Mouse (Mus musculus) megakaryocyte progenitor cell, adult 5-6 weeks (primary cell): ENCODE data around the gene Samd4b. TPM values are rescaled to one million over a fixed set of nuclear protein-coding genes. Genes with fewer than 3 reads are reported as not detected.
"Not testable (repeated sequence)": the region's sequence is repeated elsewhere in the genome, so short reads cannot be mapped to it uniquely, and the experiment has no call there.

Experiments used
- ATAC-seq: replicated peaks from 2 replicates; pipeline ENCODE4 v1.8.0; 2016; ENCODE audit warnings: mild to moderate bottlenecking, moderate TSS enrichment, inconsistent platforms; ENCODE audit not compliant: poor library complexity
- total RNA-seq, 2 experiments: library from RNA; stranded (forward) in 1 of 2; stranded (reverse) in 1 of 2; fragments of 157-497, 149-512 nt in 1 of 2; fragments of 200-1000 nt in 1 of 2; gene quantifications; 2 replicates each; pipeline versions ENCODE4 v1.2.3 to v1.2.4; 2015 to 2017

Gene Samd4b
- total RNA-seq, 2 experiments from 2014 or later, result 2.7 to 20.7 TPM

DNA sequence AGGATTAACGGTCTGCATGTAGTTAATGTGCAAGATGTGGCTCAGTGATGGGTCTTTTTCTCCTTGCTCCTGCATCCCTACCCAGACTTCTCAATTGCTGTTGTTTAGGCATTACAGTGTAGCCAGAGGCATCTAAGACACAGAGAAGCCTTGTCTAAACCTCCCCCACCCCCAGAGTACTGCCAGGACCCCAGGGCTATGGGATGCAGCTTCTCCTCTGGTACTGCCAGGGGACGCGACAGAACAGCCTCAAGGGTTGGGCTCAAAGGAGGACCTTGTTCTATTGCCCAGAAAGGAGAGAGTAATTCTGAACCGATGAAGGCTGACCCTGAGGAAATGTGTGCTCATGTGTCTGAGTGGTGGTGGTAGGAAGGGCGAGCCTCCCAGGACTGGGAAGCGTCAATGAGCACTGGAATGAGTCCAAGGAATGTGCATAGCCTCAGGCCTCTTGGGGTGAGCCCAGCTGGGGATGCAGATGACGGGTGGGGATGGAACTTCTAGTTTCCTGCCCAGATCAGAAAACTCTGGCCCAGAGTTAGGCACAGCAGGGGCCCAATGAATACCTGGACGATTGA, 179.8 kb downstream of the Samd4b start:
- no peak for ATAC-seq

DNA sequence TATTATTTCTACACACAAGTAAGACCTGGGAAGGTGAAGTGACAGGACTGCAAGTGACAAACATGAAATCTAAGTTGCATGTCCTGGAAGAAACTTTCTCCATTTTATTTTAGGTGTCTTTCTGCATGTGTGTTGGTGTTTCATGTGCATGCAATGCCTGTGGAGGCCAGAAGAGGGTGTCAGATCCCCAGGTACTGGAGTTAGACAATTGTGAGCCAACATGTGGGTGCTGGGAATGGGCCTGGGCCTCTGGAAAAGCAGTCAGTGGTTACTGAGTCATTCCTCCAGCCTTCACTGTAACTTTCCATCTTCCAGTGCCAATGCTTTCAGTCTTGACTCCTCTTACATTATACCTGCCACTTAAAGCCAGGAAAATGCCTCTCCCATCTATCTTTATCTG, 180.6 kb downstream of the Samd4b start:
- ATAC-seq, result peak; percentile 52; the same call in 1 of the 2 replicates

DNA sequence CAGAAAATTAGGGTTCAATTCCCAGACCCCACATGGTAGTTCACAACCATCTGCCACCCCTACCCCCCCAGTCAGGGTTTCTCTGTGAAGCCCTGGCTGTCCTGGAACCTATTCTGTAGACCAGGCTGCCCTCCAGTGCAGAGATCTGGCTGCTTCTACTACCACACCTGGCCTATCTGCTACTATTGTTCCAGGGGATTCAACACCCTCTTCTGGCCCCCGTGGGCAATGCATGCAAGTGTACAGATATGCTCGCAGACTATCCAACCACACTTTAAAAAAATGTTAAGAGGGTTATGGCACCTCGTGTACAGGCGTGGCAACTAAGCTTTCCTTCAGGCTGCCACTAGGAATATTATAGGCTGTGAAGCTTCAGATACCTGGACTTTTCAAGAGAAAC, 185.1 kb downstream of the Samd4b start:
- ATAC-seq, result peak; percentile 79

DNA sequence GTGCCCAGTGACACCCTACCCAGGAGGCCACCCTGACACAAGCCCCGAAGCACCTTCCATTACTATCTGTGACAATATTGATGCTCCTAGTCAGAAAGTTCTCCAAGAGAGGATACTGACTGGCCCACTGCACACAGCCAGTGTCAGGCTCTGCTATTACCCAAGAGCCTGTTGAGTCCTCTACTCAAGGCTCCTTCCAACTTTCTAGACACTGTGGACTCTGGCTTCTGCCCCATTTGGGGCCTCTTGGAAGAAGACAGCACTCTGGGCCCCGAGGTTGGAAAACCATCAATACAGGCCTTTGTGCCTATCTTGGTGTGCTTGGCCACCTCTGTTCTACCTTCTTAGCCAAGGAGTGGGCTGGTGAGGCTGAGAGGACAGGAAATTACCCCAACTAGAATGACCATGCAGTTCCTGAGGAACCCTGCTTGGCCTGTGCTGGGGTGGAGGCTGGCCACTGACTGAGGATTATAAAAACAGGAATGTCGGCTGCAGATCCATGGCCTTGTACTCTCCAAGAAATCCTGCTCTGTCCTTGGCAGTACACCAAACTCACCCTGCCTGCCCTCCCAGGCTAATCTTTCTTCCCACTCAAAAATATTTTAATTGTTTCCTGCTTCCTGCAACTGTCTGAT, 187.0 kb downstream of the Samd4b start:
- no peak for ATAC-seq

DNA sequence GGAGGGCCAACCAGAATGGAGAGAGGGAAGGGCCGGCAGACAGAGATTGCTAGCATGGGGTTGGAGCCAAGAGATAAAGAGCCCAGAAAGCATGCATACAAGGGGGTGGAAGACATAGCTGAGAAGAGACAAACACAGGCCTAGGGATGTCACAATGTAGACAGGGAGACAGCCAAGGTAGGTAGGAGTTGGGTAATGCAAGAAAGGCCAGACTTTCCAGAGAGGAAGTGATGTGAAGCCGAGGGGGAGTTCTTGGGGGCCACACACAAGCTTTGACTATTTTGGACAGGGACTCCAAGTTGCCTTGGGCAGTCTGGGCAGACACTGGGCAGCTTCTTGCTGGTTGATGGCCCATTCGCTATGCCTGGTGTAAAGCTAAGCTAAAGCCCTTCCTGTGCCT, 196.0 kb downstream of the Samd4b start:
- ATAC-seq, result peak; percentile 64

DNA sequence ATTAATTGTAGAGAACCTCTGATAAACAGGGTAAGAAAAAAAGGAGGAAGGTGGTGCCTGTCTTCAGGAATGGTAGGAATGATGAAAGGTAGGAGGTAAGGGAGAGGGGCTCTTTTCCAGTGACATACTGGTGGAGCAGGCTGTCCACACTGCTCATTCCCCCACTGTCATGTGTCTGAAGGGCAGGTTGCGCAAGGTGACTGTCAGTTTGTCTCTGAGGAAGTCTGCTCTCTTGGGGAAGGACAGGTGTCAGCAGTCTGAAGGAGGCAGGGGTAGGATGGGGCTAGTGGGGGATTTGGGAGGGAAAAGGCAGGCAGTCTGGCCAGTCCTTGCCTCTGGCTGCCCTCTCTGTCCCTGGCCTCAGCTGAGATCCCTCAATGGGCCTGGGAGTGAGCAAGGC, 196.9 kb downstream of the Samd4b start:
- ATAC-seq, result peak; percentile 91

DNA sequence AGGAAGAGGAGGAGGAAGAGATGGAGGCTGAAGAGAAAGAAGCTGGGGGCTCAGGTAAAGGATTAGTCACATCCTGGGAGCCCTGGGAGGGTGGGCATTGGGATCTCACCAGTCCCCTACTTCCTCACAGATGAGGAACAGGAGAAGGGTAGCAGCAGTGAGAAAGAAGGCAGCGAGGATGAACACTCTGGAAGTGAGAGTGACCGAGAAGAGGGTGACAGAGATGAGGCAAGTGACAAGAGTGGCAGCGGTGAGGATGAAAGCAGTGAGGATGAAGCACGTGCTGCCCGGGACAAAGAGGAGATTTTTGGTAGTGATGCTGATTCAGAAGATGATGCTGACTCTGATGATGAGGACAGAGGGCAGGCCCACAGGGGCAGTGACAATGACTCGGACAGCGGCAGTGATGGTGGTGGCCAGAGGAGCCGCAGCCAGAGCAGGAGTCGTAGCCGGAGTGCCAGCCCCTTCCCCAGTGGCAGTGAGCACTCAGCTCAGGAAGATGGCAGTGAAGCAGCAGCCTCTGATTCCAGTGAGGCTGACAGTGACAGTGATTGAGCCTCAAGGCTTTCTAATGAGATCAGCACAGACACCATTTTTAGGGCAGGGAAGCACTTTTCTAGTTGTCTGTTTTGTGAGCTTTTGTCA, 199.1 kb downstream of the Samd4b start:
- no peak for ATAC-seq

DNA sequence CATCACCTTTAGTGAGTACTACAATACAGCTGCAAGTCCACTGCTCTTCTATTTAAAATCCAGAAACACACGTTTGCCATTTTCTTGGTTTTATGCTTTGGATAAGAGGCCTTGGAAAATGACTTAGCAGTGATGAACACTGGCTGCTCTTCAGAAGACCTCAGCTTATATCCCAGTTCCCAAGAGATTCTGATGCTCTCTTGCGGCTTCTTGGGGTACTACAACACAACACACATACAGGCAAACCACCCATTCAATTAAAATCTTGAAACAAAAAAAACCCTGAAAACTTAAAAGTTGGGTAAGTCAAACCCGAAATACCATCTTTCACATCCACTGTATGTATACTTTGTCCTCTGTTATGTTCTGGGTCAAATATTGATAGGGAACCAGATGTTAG, 199.9 kb downstream of the Samd4b start:
- 0 out of 2 replicates have a peak, but pooled peaks have one; percentile 35 for ATAC-seq

DNA sequence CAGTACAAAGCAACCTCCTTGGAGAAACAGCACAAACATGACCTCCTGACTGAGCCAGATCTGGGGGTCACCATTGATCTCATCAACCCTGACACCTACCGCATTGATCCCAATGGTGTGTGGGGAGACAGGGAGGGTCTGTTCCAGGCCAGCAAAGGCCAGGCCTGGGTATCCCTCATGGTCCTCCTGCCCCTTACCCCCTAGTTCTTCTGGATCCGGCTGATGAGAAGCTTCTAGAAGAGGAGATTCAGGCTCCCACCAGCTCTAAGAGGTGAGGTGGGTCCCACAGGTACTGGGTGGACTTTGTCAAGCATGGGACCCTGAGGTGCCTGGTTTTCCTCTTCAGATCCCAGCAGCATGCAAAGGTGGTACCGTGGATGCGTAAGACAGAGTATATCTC, 202.5 kb downstream of the Samd4b start:
- ATAC-seq, result no peak

DNA sequence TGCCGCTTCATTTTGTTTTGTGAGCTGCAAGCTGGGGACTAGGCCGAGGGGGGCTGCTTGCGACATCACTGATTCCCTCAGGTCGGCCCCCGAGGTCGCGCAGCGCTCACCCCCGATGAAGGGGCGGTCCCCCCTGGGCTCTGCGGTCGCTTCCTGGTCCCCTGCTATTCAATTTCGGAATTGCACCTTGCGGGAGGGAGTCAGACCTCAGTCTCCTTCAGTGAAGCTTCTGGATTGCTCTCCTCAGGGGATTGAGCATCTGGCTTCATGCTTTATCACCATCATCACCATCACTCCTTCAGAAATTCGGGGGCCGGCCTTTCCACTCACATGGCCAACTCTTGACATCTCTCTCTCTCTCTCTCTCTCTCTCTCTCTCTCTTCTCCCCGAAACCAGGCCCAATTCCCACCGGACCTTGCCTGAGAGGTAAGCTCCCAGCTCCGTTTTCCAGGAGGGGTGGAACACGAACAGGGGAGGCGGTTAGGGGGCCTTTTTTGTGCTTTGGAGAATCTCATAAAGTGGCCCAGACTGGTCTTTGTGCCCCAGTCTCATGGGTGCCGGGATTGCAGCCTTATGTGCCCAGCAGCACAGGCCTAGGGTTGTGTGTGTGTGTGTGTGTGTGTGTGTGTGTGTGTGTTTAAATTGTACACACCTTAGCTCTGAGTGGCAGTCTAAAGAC, 204.5 kb downstream of the Samd4b start:
- ATAC-seq, result peak; percentile 15

DNA sequence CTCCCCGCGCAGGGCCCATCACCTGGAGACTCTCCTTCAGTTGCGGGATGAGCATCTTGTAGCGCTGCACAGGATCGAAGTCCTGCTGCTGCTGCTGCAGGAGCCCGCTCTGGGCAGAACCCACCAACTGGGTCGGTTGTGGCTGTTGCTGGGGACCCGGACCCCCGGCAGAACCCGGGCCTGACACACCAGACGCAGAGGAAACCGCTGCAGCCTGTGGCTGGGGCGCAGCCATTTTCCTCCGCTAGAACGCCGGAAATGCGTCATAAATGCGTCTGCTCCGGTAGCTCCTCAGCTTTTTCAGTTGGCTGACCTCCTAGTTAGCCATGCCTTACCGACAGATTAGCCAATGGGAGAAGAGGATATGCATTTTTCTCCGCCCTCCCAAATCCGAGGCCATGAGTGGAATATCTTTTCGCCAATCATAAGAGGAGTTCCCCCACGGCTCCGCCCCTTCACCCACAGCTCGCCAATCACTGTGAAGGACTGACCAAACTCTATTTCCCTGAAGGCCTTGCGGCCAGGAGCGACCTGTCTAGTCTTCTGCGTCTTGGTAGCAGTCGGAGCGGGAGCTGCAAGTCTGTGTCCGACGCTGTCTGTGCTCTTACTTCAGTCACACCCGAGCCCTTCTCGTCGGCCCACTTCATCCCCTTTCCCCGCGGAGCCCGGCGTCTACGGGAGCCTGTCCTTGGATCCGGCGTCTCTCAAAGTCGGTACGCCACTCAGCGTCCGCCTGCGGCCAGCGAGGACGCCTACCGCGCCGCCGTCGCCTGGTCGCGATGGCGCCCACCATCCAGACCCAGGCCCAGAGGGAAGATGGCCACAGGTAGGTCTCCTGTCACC, 205.3 kb downstream of the Samd4b start, which contains the start of the genes Med29 and Paf1:
TSS of gene Med29 (minus strand) at position 280 of the 843 bp plus-strand sequence.
TSS of gene Paf1 (plus strand) at position 523 of the 843 bp plus-strand sequence.
- ATAC-seq, result peak; percentile 98

DNA sequence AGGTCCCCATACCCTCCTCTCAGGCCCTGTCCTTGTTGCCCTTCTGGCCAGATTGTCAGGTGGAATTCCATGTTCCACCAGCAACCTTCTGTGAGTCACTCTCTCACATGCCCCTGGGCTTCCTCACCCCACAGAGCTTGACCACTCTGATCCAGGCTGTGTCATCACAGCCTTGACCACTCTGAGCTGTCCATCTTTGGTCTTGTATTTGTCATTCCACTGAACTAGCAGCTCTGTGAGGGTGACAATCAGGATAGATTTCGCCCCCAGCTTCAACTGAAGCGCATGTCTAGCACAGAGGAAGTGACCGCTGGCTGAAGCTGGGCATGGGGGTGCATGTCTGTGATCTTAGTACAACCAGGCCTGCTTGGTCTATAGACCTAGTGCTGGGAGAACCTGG, 207.6 kb downstream of the Samd4b start:
- no peak for ATAC-seq

DNA sequence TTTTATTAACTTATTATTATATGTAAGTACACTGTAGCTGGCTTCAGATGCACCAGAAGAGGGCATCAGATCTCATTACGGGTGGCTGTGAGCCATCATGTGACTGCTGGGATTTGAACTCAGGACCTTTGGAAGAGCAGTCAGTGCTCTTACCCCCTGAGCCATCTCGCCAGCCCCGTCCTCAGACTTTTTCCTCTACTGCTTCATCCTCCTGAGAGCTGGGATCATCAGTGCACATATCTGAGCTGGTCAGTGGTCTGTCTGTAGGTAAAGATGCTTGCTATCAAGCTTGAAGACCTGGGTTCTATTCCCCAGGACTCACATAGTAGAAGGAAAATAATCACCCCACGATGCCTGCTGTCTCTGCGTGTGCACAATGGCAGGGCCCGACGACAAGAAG, 210.6 kb downstream of the Samd4b start:
- not testable (repeated sequence) for ATAC-seq

DNA sequence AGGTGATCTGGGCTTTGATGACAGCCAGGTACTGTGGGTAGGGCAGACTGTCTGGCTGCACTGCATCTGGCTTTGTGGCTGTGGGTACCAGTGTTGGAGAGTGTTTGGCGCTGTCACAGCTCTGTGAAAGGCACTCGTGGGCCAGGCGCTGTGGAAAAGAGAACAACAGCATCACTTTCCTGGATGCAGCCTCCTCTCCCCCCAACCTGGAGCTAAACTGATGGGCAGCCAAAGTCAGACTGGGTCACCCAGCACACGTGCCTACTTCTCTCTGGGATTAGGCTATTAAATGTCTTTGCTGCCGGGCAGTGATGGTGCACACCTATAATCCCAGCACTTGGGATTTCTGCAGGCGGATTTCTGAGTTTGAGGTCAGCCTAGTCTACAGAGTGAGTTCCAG, 211.1 kb downstream of the Samd4b start:
- ATAC-seq, result not testable (repeated sequence)

DNA sequence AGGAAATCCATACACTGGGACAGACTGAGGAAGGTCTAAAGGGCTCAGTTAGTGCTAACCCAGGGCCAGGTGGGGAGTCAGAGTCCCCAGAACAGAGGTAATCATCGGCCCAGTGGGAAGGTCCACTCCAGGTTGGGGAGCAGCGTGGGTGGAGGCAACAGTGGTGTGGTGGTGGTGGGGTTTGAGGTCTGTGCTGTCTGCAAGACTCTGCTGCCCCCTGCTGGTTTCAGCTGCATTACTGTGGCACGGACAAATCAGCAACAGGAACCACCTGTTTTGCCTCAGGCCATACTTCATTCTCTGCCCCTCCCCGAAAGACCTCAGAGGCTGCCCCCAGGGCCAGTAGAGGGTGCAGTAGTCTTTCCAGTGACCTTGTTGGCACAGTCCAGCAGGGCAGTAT, 211.5 kb downstream of the Samd4b start:
- peak; percentile 60 for ATAC-seq

DNA sequence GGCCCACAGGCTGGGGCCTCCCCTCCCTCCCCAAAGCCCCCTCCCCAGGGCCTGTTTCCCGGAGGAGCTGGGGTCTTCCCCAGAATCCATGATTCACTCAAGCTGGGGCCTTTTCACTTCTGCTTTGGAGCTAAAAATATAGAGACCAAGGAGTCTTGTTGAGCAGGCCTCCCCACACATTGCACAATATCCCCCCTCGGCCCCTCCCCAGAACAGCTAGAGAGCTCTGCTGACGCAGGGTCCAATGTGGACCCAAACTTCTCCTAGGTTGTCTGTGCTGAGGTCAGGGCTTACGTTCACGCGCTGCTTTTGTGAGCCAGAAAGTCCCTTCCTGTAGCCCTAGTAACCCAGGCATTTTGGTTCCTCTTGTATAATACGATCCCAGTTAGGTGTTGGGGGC, 211.9 kb downstream of the Samd4b start:
- peak; percentile 30 for ATAC-seq

DNA sequence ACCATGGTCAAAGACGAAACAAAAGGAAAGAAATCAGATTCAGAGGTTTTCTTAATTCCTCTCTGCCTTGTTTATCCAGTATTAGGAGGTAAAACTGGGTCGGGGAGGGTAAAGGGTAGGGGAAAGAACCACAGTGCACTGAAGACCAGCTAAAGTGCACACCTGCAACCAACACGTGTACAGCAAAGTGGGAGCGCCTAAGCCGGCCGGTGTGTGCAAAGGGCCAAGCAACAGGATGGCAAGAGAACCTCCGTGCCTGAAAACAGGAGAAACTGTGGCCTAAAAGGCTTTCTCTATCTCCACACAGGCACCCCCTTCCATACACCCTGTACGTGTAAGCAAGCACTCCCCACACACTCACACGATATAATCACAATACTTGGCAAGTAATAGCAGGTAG, 212.7 kb downstream of the Samd4b start:
- ATAC-seq, result no peak

DNA sequence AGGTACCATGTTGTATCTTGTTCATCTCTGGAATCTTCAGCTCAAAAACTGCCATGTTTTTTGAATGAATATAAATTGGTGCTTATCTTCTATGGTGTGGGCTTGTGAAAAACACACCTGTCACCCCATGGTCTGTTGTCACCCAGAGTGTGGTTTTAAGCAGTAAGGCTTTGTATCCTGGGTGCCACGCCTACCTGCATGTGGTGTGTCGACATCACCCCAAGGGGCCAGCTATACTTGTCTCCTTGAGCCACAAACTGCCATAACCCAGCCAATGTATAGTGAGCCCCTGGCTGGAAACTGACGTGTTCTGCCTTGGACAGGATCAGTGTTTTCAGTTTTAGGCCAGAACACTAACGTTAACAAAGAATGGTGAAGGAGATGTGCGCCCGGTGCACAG, 213.8 kb downstream of the Samd4b start:
- ATAC-seq, result no peak

DNA sequence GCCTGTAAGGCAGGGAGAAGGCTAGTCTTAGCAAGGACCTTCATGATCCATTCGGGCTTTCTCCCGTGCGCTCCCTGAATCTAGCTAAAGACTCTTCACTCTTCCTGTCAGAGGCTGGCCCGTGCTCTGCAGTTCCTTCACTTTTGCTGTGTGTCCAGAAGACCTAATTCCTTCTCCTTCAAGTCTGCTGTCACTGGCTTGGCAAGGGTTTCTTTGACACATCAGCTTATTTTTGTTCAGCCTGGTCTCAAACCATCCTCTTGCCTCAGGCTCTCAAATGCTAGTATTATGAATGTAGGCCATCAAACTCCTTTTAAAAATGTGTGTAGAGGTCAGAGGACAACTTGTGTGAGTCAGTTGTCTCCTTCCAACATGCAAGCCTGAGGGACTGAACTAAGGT, 214.3 kb downstream of the Samd4b start:
- no peak for ATAC-seq

DNA sequence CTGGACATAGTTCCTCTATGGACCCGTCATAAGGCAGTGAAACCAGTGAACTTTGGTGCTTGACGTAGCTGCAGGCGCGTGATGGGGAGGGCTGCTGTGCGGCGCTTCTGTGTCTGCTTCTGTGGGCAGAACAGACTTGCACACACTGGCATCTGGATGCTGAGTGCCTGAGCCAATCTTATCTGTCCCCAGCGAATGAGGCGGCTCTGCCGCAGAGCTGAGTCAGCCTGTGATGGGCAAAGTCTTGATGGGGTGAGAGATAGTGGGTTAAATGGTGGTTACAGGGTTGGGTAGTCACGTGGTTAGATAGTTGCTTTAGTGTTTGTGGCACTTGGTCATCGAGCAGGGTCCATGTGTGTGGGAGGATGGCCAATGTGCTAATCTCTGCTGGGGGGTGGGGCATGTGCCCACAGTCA, 215.0 kb downstream of the Samd4b start:
- peak; percentile 38 for ATAC-seq
